Mouse (Mus musculus): ENCODE measurements around the gene Psmb8.
A peak's percentile ranks its signal among the peaks of the same experiment; 100 is the strongest.
"Not testable (repeated sequence)": the region's sequence is repeated elsewhere in the genome, so short reads cannot be mapped to it uniquely, and the experiment has no call there.

Gene Psmb8

GRCm38 (mm10) chr17:34213936-34214335 is 16.4 kb downstream of the Psmb8 start:
- DNase-seq, result no peak

- no peak for DNase-seq
Measured at GRCm38 (mm10) chr17:34215176-34215575, 17.7 kb downstream of the Psmb8 start.

GRCm38 (mm10) chr17:34217216-34217928 is 19.9 kb downstream of the Psmb8 start:
- DNase-seq, result no peak

GRCm38 (mm10) chr17:34217986-34218385 is 20.5 kb downstream of the Psmb8 start:
- no peak for DNase-seq

GRCm38 (mm10) chr17:34218675-34219074 is 21.2 kb downstream of the Psmb8 start:
- DNase-seq, result peak; percentile 14 to 53

GRCm38 (mm10) chr17:34219096-34219495 is 21.6 kb downstream of the Psmb8 start:
- peak; percentile 44 to 82 for DNase-seq

- DNase-seq, result peak in 1 of 2 experiments; percentile 48
Measured at GRCm38 (mm10) chr17:34219801-34220200, 22.3 kb downstream of the Psmb8 start.

- not testable (repeated sequence) for DNase-seq
Measured at GRCm38 (mm10) chr17:34220401-34220800, 22.9 kb downstream of the Psmb8 start.

GRCm38 (mm10) chr17:34224816-34225215 is 27.3 kb downstream of the Psmb8 start:
- no peak for DNase-seq

GRCm38 (mm10) chr17:34225426-34225825 is 27.9 kb downstream of the Psmb8 start:
- DNase-seq, result no peak

- not testable (repeated sequence) for DNase-seq
Measured at GRCm38 (mm10) chr17:34225911-34226310, 28.4 kb downstream of the Psmb8 start.

- DNase-seq, result not testable (repeated sequence)
Measured at GRCm38 (mm10) chr17:34230971-34231370, 33.5 kb downstream of the Psmb8 start.

- not testable (repeated sequence) for DNase-seq
Measured at GRCm38 (mm10) chr17:34232021-34232420, 34.5 kb downstream of the Psmb8 start.

- peak; percentile 79 to 85 for DNase-seq
Measured at GRCm38 (mm10) chr17:34234926-34235325, 37.4 kb downstream of the Psmb8 start.

GRCm38 (mm10) chr17:34236691-34237090 is 39.2 kb downstream of the Psmb8 start:
- DNase-seq, result no peak

GRCm38 (mm10) chr17:34237741-34238140 is 40.2 kb downstream of the Psmb8 start:
- DNase-seq, result no peak

GRCm38 (mm10) chr17:34238706-34239105 is 41.2 kb downstream of the Psmb8 start, which contains the start of gene H2-Ob:
H2-Ob (plus strand) TSS chr17:34238903.
- peak; percentile 42 to 57 for DNase-seq

GRCm38 (mm10) chr17:34239601-34240041 is 42.1 kb downstream of the Psmb8 start:
- no peak for DNase-seq

GRCm38 (mm10) chr17:34240366-34240765 is 42.8 kb downstream of the Psmb8 start:
- no peak for DNase-seq

- no peak for DNase-seq
Measured at GRCm38 (mm10) chr17:34240916-34241315, 43.4 kb downstream of the Psmb8 start.

- DNase-seq, result no peak
Measured at GRCm38 (mm10) chr17:34244656-34245055, 47.1 kb downstream of the Psmb8 start.

- DNase-seq, result peak in 1 of 2 experiments; percentile 23
Measured at GRCm38 (mm10) chr17:34247047-34247446, 49.5 kb downstream of the Psmb8 start.

- DNase-seq, result no peak
Measured at GRCm38 (mm10) chr17:34248764-34249163, 51.2 kb downstream of the Psmb8 start.

GRCm38 (mm10) chr17:34249361-34249760 is 51.8 kb downstream of the Psmb8 start:
- DNase-seq, result no peak

- DNase-seq, result peak; percentile 66 to 68
Measured at GRCm38 (mm10) chr17:34249878-34250277, 52.4 kb downstream of the Psmb8 start.

All from cerebellum, postnatal 14 days (tissue).